Mouse (Mus musculus) small intestine, adult 2 months (tissue): ENCODE results near the gene Zfp367.

Source experiments
- CTCF ChIP-seq: fragments of 200-500 bp; IDR thresholded peaks from 2 replicates; pipeline ENCODE4 v1.5.1; 2012; ENCODE audit warnings: low read depth, mild to moderate bottlenecking, control low read depth, inconsistent platforms, low read length, moderate library complexity, mixed read lengths; ENCODE audit not compliant: insufficient replicate concordance, insufficient read length; ENCODE audit errors: extremely low read depth
- POLR2A ChIP-seq: fragments of 200-500 bp; IDR thresholded peaks from 2 replicates; pipeline ENCODE4 v1.6.1; 2012; ENCODE audit warnings: low read depth, mild to moderate bottlenecking, control low read depth, inconsistent platforms, low read length, moderate library complexity

DNA sequence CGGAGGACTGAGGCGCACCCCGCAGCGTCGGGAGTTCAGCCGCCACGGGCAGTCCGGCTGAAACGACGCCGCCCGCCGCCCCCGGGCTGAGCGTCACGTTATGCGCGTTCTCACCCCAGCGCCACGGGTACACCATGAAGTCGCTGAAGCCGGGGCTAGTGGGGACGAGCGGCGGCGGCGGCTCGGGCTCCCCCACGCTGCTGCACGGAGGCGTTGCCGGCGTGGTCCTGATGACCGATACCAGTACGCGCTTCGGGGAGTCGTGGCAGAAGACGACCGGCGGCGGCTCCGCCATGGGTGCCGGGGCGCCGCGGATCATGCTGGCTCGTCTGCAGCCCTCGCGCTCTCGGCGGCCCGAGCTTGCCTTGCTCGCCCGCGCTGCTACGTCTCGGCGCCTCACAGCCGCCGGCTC, 325 bp downstream of the Zfp367 start:
- TF ChIP-seq CTCF: no peak
- TF ChIP-seq POLR2A: no peak
